8 mouse cellular contexts compared by ENCODE assay signal in the genomic region with DNA sequence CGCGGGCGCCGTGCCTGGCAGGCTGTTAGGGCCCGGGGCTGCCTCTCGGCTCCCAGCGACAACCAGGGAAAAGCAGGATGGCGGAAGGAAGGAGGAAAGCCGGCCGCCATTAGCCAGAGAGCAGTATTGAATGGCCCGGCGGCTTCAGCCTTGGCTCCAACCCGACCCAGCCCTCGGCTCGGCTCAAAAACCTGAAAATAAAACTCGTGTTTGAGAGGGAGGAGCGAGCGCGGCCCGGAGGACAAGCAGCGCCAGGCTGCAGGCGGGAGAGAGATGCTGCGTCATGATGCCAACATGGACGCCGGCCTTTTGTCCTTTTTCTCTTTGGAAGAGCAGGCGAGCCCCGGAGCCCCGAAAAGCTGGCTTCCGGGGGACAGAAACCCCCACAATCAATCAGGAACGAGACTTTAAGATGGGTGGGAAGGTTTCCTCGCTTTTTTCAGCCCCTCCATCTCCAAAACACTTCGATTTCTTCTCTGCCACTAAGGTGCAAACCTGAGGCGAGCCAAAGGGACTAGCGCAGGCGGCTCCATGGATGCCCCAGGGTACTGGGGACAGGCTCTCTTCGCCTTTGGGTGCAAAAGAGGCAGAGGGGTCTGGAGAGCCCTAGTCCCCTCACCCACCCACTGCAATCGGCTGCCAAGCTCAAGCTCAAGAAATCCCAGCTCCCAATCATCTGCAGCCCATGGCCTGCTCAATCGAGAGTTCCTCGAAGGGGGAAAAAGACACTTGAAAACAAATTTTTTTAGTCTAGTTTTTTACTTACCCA. TPM values are rescaled to one million over a fixed set of nuclear protein-coding genes. Genes with fewer than 3 reads are reported as not detected.
DNase-seq lines count a peak whose midpoint lies in the region; ATAC-seq lines count a peak whose summit lies in the region.

No protein-coding gene starts in this region.

- DNase-seq in adrenal gland, adult 18-20 months (ENCODE audit: low spot score in 2 of 2), result peak; percentile 81 to 82
- DNase-seq in embryo, embryonic 10 days (ENCODE audit: low spot score), result peak; percentile 81
- DNase-seq in gastrocnemius, postnatal 14 days, result peak; percentile 91
- peak; percentile 88 for DNase-seq in induced T-regulatory cell, adult 2 months (ENCODE audit: low read depth)
- DNase-seq in left cerebral cortex, postnatal 10 days (ENCODE audit: extremely low spot score in 1 of 2, low spot score in 2 of 2), result peak; percentile 81 to 90
- DNase-seq in right cerebral cortex, postnatal 14 days, result peak; percentile 81
- peak; percentile 80 to 84 for DNase-seq in urinary bladder, postnatal 4 days (ENCODE audit: low spot score in 2 of 2)

- intact Hi-C loops in gastrocnemius, postnatal 14 days (cut with DNase I; ENCODE audit: low total_unique reads), result no loop called here
- intact Hi-C loops in left cerebral cortex, postnatal 10 days (cut with DNase I), result no loop called here

- peak; percentile 31 for ATAC-seq in megakaryocyte, adult 5-6 weeks (ENCODE audit: poor library complexity, severe bottlenecking)

RNA-seq across cellular contexts. Expression of a gene that starts 2.9 kb away (rescaled TPM):
- total RNA-seq in adrenal gland, adult 18-20 months (2021), result 10 to 100 TPM; 19.1 to 25.8 TPM
- 10 to 100 TPM; 10.5 to 11.2 TPM for total RNA-seq in gastrocnemius, postnatal 14 days (2021)
- 10 to 100 TPM; 30.3 to 32.6 TPM for total RNA-seq in left cerebral cortex, postnatal 10 days (2021)
- total RNA-seq in megakaryocyte, adult 5-6 weeks (2015), result 40.4 and 44.9 TPM in 2 replicates
- total RNA-seq in megakaryocyte, adult 5-6 weeks (2017), result 4.1 and 8.7 TPM in 2 replicates

RNA-seq across cellular contexts. Expression of a gene that starts 6.6 kb away (rescaled TPM):
- total RNA-seq in adrenal gland, adult 18-20 months (2021), result 1 to 10 TPM in 1 of 2 experiments, under 1 TPM in 1; 0.66 to 1.2 TPM
- under 1 TPM; 0.27 to 0.51 TPM for total RNA-seq in gastrocnemius, postnatal 14 days (2021)
- 10 to 100 TPM; 56.0 to 56.7 TPM for total RNA-seq in left cerebral cortex, postnatal 10 days (2021)
- total RNA-seq in megakaryocyte, adult 5-6 weeks (2015), result 5.4 and 7.6 TPM in 2 replicates
- 6.4 and 6.5 TPM in 2 replicates for total RNA-seq in megakaryocyte, adult 5-6 weeks (2017)

RNA-seq across cellular contexts. Expression of a gene that starts 30.1 kb away (rescaled TPM):
- 10 to 100 TPM; 20.7 to 21.1 TPM for total RNA-seq in adrenal gland, adult 18-20 months (2021)
- total RNA-seq in gastrocnemius, postnatal 14 days (2021), result 10 to 100 TPM; 19.2 to 19.5 TPM
- total RNA-seq in left cerebral cortex, postnatal 10 days (2021), result 10 to 100 TPM; 37.9 to 38.9 TPM
- 14.0 and 24.6 TPM in 2 replicates for total RNA-seq in megakaryocyte, adult 5-6 weeks (2015)
- total RNA-seq in megakaryocyte, adult 5-6 weeks (2017), result 9.6 and 20.4 TPM in 2 replicates

RNA-seq across cellular contexts. Expression of a gene that starts 43.4 kb away (rescaled TPM):
- total RNA-seq in adrenal gland, adult 18-20 months (2021), result 1 to 10 TPM; 1.2 to 3.6 TPM
- total RNA-seq in gastrocnemius, postnatal 14 days (2021), result not detected
- total RNA-seq in left cerebral cortex, postnatal 10 days (2021), result not detected
- not detected in 2 replicates for total RNA-seq in megakaryocyte, adult 5-6 weeks (2015)
- not detected in 2 replicates for total RNA-seq in megakaryocyte, adult 5-6 weeks (2017)

Comparison
In these comparisons a context has a peak if more than half of its experiments do, and no peak if none do; other contexts are left out.
1. Peak in every context shown above with its lines: DNase-seq and ATAC-seq.
2. RNA of a gene that starts 6.6 kb away (total RNA-seq): 56.0 to 56.7 TPM in left cerebral cortex, postnatal 10 days; 5.4 to 7.6 TPM in megakaryocyte, adult 5-6 weeks, 0.66 to 1.2 TPM in adrenal gland, adult 18-20 months and 0.27 to 0.51 TPM in gastrocnemius, postnatal 14 days; every median in the first group is over 4 times any median in the second.